Mouse (Mus musculus) heart, embryonic 14.5 days (tissue): Measurements from ENCODE around the gene Tm6sf1. TPM values are rescaled to one million over a fixed set of nuclear protein-coding genes. Genes with fewer than 3 reads are reported as not detected.

ENCODE experiments used
- ATAC-seq: fragments of 200-750 bp; cut with Nextera tagmentation; 2 replicates; pipeline ENCODE4 v1.8.0; 2017; ENCODE audit warnings: low read depth, moderate TSS enrichment; ENCODE audit not compliant: insufficient number of reproducible peaks, insufficient read depth, low FRiP score
- H3K27ac ChIP-seq, 2 experiments: fragments of 200-500 bp in 1 of 2; fragments of 300-500 bp in 1 of 2; sonication (generic) in 1 of 2; replicated peaks in 1 of 2; 2 replicates each; pipeline ENCODE4 v1.5.1; 2012 to 2014; ENCODE audit warnings: low read depth in 2 of 2, low read length in 2 of 2, control low read depth in 1 of 2, mild to moderate bottlenecking in 1 of 2, mixed read lengths in 1 of 2; ENCODE audit not compliant: control insufficient read depth in 1 of 2, insufficient read depth in 1 of 2
- H3K27me3 ChIP-seq: fragments of 300-500 bp; sonication (generic); 2 replicates; pipeline ENCODE4 v1.6.1; 2014; ENCODE audit warnings: mild to moderate bottlenecking, low read length, control low read depth; ENCODE audit not compliant: control insufficient read depth, insufficient read depth
- H3K36me3 ChIP-seq: fragments of 300-500 bp; sonication (generic); 2 replicates; pipeline ENCODE4 v1.6.1; 2014; ENCODE audit warnings: mild to moderate bottlenecking, control low read depth, low read length, mixed read lengths; ENCODE audit not compliant: control insufficient read depth, insufficient read depth
- H3K4me1 ChIP-seq, 2 experiments: fragments of 200-500 bp in 1 of 2; fragments of 300-500 bp in 1 of 2; sonication (generic) in 1 of 2; 2 replicates each; pipeline ENCODE4 v1.6.1; 2012 to 2014; ENCODE audit warnings: low read length in 2 of 2, control low read depth in 1 of 2, mixed read lengths in 1 of 2; ENCODE audit not compliant: control insufficient read depth in 2 of 2, insufficient read depth in 2 of 2
- H3K4me2 ChIP-seq: fragments of 300-500 bp; sonication (generic); 2 replicates; pipeline ENCODE4 v1.6.1; 2014; ENCODE audit warnings: mild to moderate bottlenecking, low read length
- H3K4me3 ChIP-seq, 2 experiments: fragments of 200-500 bp in 1 of 2; fragments of 300-500 bp in 1 of 2; sonication (generic) in 1 of 2; 2 replicates each; pipeline ENCODE4 v1.5.1; 2012 to 2014; ENCODE audit warnings: low read length in 2 of 2, mild to moderate bottlenecking in 2 of 2, control low read depth in 1 of 2, low read depth in 1 of 2, moderate library complexity in 1 of 2; ENCODE audit not compliant: control insufficient read depth in 1 of 2, insufficient read depth in 1 of 2
- H3K9ac ChIP-seq: fragments of 300-500 bp; sonication (generic); 2 replicates; pipeline ENCODE4 v1.6.1; 2014; ENCODE audit warnings: mild to moderate bottlenecking, low read length
- H3K9me3 ChIP-seq: fragments of 300-500 bp; sonication (generic); 2 replicates; pipeline ENCODE4 v1.6.1; 2016; ENCODE audit warnings: low read length, control low read depth; ENCODE audit not compliant: control insufficient read depth
- WGBS: fragments of 180-500 bp; shearing (Covaris S2); extraction: QIAGEN DNeasy Blood & Tissue Kit; methylation state at CpG from one replicate; pipeline ENCODE4 v1.1.7; 2014; 5-methylcytosine and 5-hydroxymethylcytosine counted together
- polyA plus RNA-seq: library from polyadenylated mRNA; unstranded; fragments of >200 nt; fragmentation: Nextera tagmentation; extraction: Ambion mirVana; gene quantifications from 2 replicates; pipeline ENCODE4 v1.2.1, GENCODE M21; 2014

Tm6sf1 gene
- polyA plus RNA-seq, 1 experiment from 2014 or later, result 33.7 TPM

GRCm38 (mm10) chr7:81861461-81861860 lies 2.7 kb downstream of the Tm6sf1 start:
- H3K27ac ChIP-seq, result no peak overlapping the region; a peak in 1 of 4 replicates
- H3K4me2 ChIP-seq, result peak overlapping the region; percentile 84; the same call in 1 of the 2 replicates
- H3K9me3 ChIP-seq, result no peaks in the 10 kb centered on the region
- no peak overlapping the region for H3K9ac ChIP-seq
- WGBS, result 97% methylated on average over 2 of the region's 2 CpGs
- H3K4me1 ChIP-seq, result peaks cover 24 to 27% of the 10 kb centered on the region in 2 experiments
- H3K27me3 ChIP-seq, result no peaks in the 10 kb centered on the region
- ATAC-seq, result no peak
- peaks cover 11% of the 10 kb centered on the region; the same call in 1 of the 2 replicates for H3K36me3 ChIP-seq
- no peak overlapping the region for H3K4me3 ChIP-seq

- H3K9ac ChIP-seq, result no peak overlapping the region
- peaks cover 24 to 27% of the 10 kb centered on the region in 2 experiments for H3K4me1 ChIP-seq
- H3K9me3 ChIP-seq, result no peaks in the 10 kb centered on the region
- H3K36me3 ChIP-seq, result peaks cover 13% of the 10 kb centered on the region; the same call in 1 of the 2 replicates
- WGBS, result 55% methylated on average over 4 of the region's 4 CpGs
- H3K4me2 ChIP-seq, result no peak overlapping the region
- peak overlapping the region in 1 of 2 experiments; percentile 64; a peak in 1 of 4 replicates for H3K27ac ChIP-seq
- H3K27me3 ChIP-seq, result no peaks in the 10 kb centered on the region
- no peak overlapping the region for H3K4me3 ChIP-seq
- ATAC-seq, result no peak
Measured at GRCm38 (mm10) chr7:81861921-81862320, 3.1 kb downstream of the Tm6sf1 start.

GRCm38 (mm10) chr7:81862587-81863583 lies 4.1 kb downstream of the Tm6sf1 start:
- Histone ChIP-seq H3K4me2 (0 out of 2 replicates have a peak overlapping the region, but pooled peaks have one; percentile 4), H3K4me1 (peaks cover 24 to 27% of the 10 kb centered on the region in 2 experiments), H3K9me3 (no peaks in the 10 kb centered on the region), H3K27me3 (no peaks in the 10 kb centered on the region), H3K36me3 (peaks cover 13% of the 10 kb centered on the region; the same call in 1 of the 2 replicates), H3K9ac (no peak overlapping the region), H3K27ac (peak overlapping the region; percentile 57 to 64), H3K4me3 (no peak overlapping the region)
- ATAC-seq, result peak; percentile 16; the same call in 1 of the 2 replicates
- 60% methylated on average over 24 of the region's 24 CpGs for WGBS

- no peak overlapping the region for H3K27ac ChIP-seq
- no peak overlapping the region for H3K4me3 ChIP-seq
- no peaks in the 10 kb centered on the region for H3K27me3 ChIP-seq
- peaks cover 17 to 23% of the 10 kb centered on the region in 2 experiments for H3K4me1 ChIP-seq
- H3K9ac ChIP-seq, result no peak overlapping the region
- H3K4me2 ChIP-seq, result no peak overlapping the region
- H3K36me3 ChIP-seq, result peaks cover 20% of the 10 kb centered on the region
- WGBS, result 88% methylated on average over 6 of the region's 6 CpGs
- no peak for ATAC-seq
- no peaks in the 10 kb centered on the region for H3K9me3 ChIP-seq
Measured at GRCm38 (mm10) chr7:81864552-81864951, 5.8 kb downstream of the Tm6sf1 start.

GRCm38 (mm10) chr7:81865937-81866336 lies 7.1 kb downstream of the Tm6sf1 start:
- Histone ChIP-seq H3K27me3 (no peaks in the 10 kb centered on the region), H3K4me2 (no peak overlapping the region), H3K27ac (no peak overlapping the region), H3K4me3 (no peak overlapping the region), H3K9ac (no peak overlapping the region), H3K9me3 (no peaks in the 10 kb centered on the region), H3K36me3 (peaks cover 25% of the 10 kb centered on the region), H3K4me1 (peaks cover 8 to 16% of the 10 kb centered on the region in 2 experiments)
- WGBS, result 90% methylated on average over 6 of the region's 6 CpGs
- ATAC-seq, result no peak

DNA sequence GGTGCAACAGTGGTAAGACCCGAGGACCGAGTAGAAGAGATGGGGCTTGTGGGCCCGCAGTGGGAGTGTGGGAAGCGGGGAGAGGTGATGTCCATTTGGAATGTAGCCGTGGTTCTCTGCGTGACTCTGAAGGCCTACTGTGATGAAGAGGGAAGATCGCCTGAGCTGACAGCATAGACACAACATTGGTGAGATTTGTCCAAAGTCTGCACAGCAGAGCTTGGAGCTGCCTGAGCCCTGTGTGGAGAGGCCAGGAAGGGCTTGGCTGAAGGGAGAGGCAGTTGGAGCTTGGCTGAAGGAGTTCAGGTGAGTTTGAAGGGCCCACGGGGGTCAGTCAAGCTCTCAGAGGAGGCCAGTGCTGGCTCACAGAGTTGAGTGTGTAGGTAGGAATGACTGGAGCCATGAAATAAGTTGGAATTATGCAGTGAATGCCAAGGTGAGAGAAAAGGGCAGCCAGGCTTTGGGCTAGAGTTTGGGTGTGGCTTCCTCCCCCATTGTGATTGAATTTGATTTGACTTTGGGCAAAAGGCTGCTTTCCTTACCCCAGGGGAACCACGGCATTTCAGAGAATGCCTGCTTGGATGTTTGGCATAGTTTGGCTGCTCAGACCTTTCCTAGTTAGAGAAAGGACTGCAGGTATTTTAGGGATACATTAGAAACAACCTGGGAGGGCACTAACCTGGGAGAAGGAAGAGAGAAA lies 8.6 kb downstream of the Tm6sf1 start:
- no peak overlapping the region for H3K9ac ChIP-seq
- H3K9me3 ChIP-seq, result no peaks in the 10 kb centered on the region
- H3K4me2 ChIP-seq, result no peak overlapping the region
- H3K27me3 ChIP-seq, result no peaks in the 10 kb centered on the region
- WGBS, result 77% methylated on average over 9 of the region's 9 CpGs
- peaks cover 38% of the 10 kb centered on the region for H3K36me3 ChIP-seq
- H3K27ac ChIP-seq, result no peak overlapping the region
- no peak for ATAC-seq
- H3K4me1 ChIP-seq, result peaks cover 8 to 14% of the 10 kb centered on the region in 2 experiments
- no peak overlapping the region for H3K4me3 ChIP-seq

GRCm38 (mm10) chr7:81868158-81868557 lies 9.4 kb downstream of the Tm6sf1 start:
- no peak overlapping the region for H3K9ac ChIP-seq
- H3K36me3 ChIP-seq, result peaks cover 40% of the 10 kb centered on the region
- no peaks in the 10 kb centered on the region for H3K9me3 ChIP-seq
- peaks cover 6% of the 10 kb centered on the region in 2 experiments; a peak in 3 of 4 replicates for H3K4me1 ChIP-seq
- WGBS, result 33% methylated on average over 6 of the region's 6 CpGs
- ATAC-seq, result no peak; the same call in 1 of the 2 replicates
- no peaks in the 10 kb centered on the region for H3K27me3 ChIP-seq
- no peak overlapping the region for H3K4me2 ChIP-seq
- no peak overlapping the region for H3K27ac ChIP-seq
- H3K4me3 ChIP-seq, result no peak overlapping the region
